Mouse (Mus musculus): ENCODE data around the gene Olfr282.

The Olfr282 gene

DNA sequence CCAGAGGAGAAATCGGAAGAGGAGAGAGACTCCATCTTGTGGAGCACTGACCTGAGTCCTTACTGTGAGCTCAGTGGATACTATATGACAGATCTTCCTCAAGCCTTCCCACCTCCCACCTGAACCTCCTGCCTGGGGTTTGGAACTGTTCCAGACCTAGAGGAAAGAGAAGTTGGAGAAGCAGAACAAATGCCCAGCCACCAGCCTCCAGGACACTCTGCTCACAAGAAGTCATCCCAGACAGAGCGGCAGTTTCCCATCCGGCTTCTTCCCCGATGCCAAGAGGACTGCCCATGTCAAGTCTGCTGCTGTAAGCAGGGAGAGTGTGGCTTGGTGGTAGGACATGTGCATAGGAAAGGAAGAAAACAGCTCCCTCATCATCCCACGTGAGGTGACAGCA is 45.3 kb downstream of the Olfr282 start:
- DNase-seq: no peak

DNA sequence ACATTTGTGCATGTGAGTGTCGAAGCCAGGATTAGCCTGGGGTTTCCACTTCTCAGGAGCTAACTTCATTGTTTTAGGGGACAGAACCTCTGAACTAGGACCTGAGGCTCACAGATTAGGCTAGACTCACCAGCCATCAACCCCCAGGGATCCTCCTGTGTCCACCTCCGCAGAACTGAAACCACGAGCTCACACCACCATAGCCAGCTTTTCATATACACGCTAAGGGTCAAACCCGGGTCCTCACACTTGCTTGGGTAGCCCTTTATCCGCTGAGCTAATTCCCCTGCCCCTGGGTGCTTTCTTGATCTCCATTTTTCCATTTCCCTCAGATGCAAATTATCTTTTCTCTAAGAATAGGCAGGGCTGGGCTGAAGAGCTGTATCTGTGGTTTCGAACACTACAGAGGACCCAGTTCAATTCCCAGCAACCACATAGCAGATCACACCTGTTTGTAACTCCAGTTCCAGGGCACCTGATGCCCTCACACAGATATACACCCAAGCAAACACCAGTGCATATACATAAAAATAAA is 48.6 kb downstream of the Olfr282 start:
- DNase-seq: no peak

DNA sequence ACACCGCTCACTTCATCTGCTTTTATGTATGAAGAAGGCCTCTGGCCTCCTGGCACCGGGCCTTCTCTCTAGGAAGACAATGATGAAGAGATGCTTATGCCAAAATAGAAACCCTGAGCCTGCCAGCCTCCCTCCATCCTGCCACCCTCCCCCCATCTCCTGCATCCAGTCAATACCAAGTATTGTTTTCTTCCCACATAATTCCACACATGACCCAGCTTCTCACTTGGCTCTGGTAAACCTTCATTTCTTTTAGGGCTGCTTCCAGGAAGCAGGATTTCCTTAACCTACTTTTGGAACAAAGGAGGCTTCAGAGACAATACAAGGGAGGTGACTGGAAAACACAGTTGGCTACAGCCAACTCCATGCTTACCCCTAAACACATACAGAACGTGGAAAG is 51.7 kb downstream of the Olfr282 start, which contains the start of gene Lalba:
Lalba (minus strand) TSS at position 21 of the 400 bp plus-strand sequence.
- no peak for DNase-seq

GRCm38 (mm10) chr15:98483907-98484886 is 53.2 kb downstream of the Olfr282 start:
- DNase-seq: no peak

GRCm38 (mm10) chr15:98486433-98487021 is 55.5 kb downstream of the Olfr282 start:
- no peak for DNase-seq

All from cerebellum, adult 11-12 months (tissue).